26 mouse cellular contexts compared by ENCODE assay signal in genomic region chr1:33044388-33044787, GRCm38 (mm10).
"Had no signal": no experiment of that assay in that cellular context is flagged by ENCODE, and none has a peak within 500 bp of the region (broad histone marks: within the 10 kb centered on the region; RNA-seq: fewer than 3 reads in every experiment).

No protein-coding gene starts in this region.

- H3K9me3 ChIP-seq: embryonic facial prominence, embryonic 10.5 days; embryonic facial prominence, embryonic 12.5 days; embryonic facial prominence, embryonic 13.5 days; embryonic facial prominence, embryonic 15.5 days; forebrain, embryonic 10.5 days; forebrain, embryonic 12.5 days; forebrain, embryonic 13.5 days; forebrain, embryonic 15.5 days had no signal

- ATAC-seq: forebrain, embryonic 13.5 days; forebrain, embryonic 14.5 days; forebrain, embryonic 15.5 days; forebrain, embryonic 16.5 days; forebrain, postnatal 0 days had no signal

- H3K27ac ChIP-seq: embryonic facial prominence, embryonic 10.5 days; embryonic facial prominence, embryonic 12.5 days; embryonic facial prominence, embryonic 13.5 days; embryonic facial prominence, embryonic 15.5 days; forebrain, embryonic 10.5 days; forebrain, embryonic 12.5 days; forebrain, embryonic 13.5 days; forebrain, embryonic 15.5 days; gastrocnemius, adult 2 months had no signal

- DNase-seq: cerebellum, adult 18-20 months; cerebellum, adult 2 months; cerebellum, adult 8-10 months; cerebellum, adult 9-10 months; cerebellum, adult 9-11 months; cerebellum, postnatal 14 days; cerebellum, postnatal 25 days; cerebellum, postnatal 36 days; embryo, embryonic 11 days; forebrain, postnatal 0 days; gastrocnemius, adult 2 months; gastrocnemius, postnatal 10 days; gastrocnemius, postnatal 14 days; gastrocnemius, postnatal 25 days; gastrocnemius, postnatal 36 days had no signal

- H3K27me3 ChIP-seq: embryonic facial prominence, embryonic 12.5 days; embryonic facial prominence, embryonic 13.5 days; embryonic facial prominence, embryonic 15.5 days; forebrain, embryonic 12.5 days; forebrain, embryonic 13.5 days; forebrain, embryonic 15.5 days had no signal

- H3K36me3 ChIP-seq: embryonic facial prominence, embryonic 10.5 days; embryonic facial prominence, embryonic 12.5 days; embryonic facial prominence, embryonic 13.5 days; embryonic facial prominence, embryonic 15.5 days; forebrain, embryonic 10.5 days; forebrain, embryonic 12.5 days; forebrain, embryonic 15.5 days had no signal

- H3K4me1 ChIP-seq: embryonic facial prominence, embryonic 10.5 days; embryonic facial prominence, embryonic 12.5 days; embryonic facial prominence, embryonic 13.5 days; embryonic facial prominence, embryonic 15.5 days had no signal

- H3K9ac ChIP-seq: embryonic facial prominence, embryonic 12.5 days; embryonic facial prominence, embryonic 13.5 days; embryonic facial prominence, embryonic 15.5 days; forebrain, embryonic 12.5 days; forebrain, embryonic 13.5 days; forebrain, embryonic 15.5 days; forebrain, postnatal 0 days had no signal

- H3K4me2 ChIP-seq: embryonic facial prominence, embryonic 12.5 days; embryonic facial prominence, embryonic 13.5 days; embryonic facial prominence, embryonic 15.5 days; forebrain, embryonic 12.5 days; forebrain, embryonic 13.5 days; forebrain, embryonic 15.5 days had no signal

- H3K4me3 ChIP-seq: embryonic facial prominence, embryonic 10.5 days; embryonic facial prominence, embryonic 12.5 days; embryonic facial prominence, embryonic 13.5 days; embryonic facial prominence, embryonic 15.5 days; erythroblast, embryonic 14.5 days; forebrain, embryonic 10.5 days; forebrain, embryonic 12.5 days; forebrain, embryonic 13.5 days; forebrain, embryonic 15.5 days; gastrocnemius, adult 2 months had no signal
